Mouse (Mus musculus) neural tube, embryonic 11.5 days (tissue): ENCODE results near the gene Slc2a8. TPM values are rescaled to one million over a fixed set of nuclear protein-coding genes. Genes with fewer than 3 reads are reported as not detected.

ENCODE experiments used
- ATAC-seq: fragments of 200-750 bp; cut with Nextera tagmentation; 2 replicates; pipeline ENCODE4 v1.8.0; 2017; ENCODE audit warnings: moderate number of reproducible peaks, mild to moderate bottlenecking, moderate TSS enrichment, moderate library complexity; ENCODE audit not compliant: insufficient read depth, low FRiP score, low TSS enrichment
- DNase-seq: peaks from one replicate; pipeline ENCODE4 v3.0.0-alpha.2; 2015; ENCODE audit warnings: low spot score
- H3K27ac ChIP-seq: fragments of 300-500 bp; sonication (generic); 2 replicates; pipeline ENCODE4 v1.5.1; 2014; ENCODE audit warnings: low read depth, mild to moderate bottlenecking, low read length
- H3K27me3 ChIP-seq: fragments of 300-500 bp; sonication (generic); 2 replicates; pipeline ENCODE4 v1.6.1; 2014; ENCODE audit warnings: mild to moderate bottlenecking, low read length, mixed read lengths; ENCODE audit not compliant: control insufficient read depth, insufficient read depth
- H3K36me3 ChIP-seq: fragments of 300-500 bp; sonication (generic); 2 replicates; pipeline ENCODE4 v1.6.1; 2014; ENCODE audit warnings: mild to moderate bottlenecking, low read length, moderate library complexity, mixed read lengths; ENCODE audit not compliant: control insufficient read depth, insufficient read depth
- H3K4me1 ChIP-seq: fragments of 300-500 bp; sonication (generic); 2 replicates; pipeline ENCODE4 v1.6.1; 2014; ENCODE audit warnings: low read length, mixed read lengths; ENCODE audit not compliant: control insufficient read depth, insufficient read depth
- H3K4me2 ChIP-seq: fragments of 300-500 bp; sonication (generic); 2 replicates; pipeline ENCODE4 v1.6.1; 2014; ENCODE audit warnings: low read depth, mild to moderate bottlenecking, moderate library complexity
- H3K4me3 ChIP-seq: fragments of 300-500 bp; sonication (generic); 2 replicates; pipeline ENCODE4 v1.5.1; 2014; ENCODE audit warnings: low read depth, low read length
- H3K9ac ChIP-seq: fragments of 300-500 bp; sonication (generic); 2 replicates; pipeline ENCODE4 v1.6.1; 2014; ENCODE audit warnings: mild to moderate bottlenecking, low read length
- H3K9me3 ChIP-seq: fragments of 300-500 bp; sonication (generic); 2 replicates; pipeline ENCODE4 v1.6.1; 2016; ENCODE audit warnings: low read length; ENCODE audit not compliant: control insufficient read depth
- WGBS: fragments of 180-500 bp; shearing (Covaris S2); extraction: QIAGEN DNeasy Blood & Tissue Kit; methylation state at CpG from one replicate; pipeline ENCODE4 v1.1.7; 2014; 5-methylcytosine and 5-hydroxymethylcytosine counted together
- polyA plus RNA-seq: library from polyadenylated mRNA; unstranded; fragments of >200 nt; fragmentation: Nextera tagmentation; extraction: Ambion mirVana; gene quantifications from 2 replicates; pipeline ENCODE4 v1.2.1, GENCODE M21; 2014

The Slc2a8 gene
- polyA plus RNA-seq, 1 experiment from 2014 or later, result 13.3 TPM

DNA sequence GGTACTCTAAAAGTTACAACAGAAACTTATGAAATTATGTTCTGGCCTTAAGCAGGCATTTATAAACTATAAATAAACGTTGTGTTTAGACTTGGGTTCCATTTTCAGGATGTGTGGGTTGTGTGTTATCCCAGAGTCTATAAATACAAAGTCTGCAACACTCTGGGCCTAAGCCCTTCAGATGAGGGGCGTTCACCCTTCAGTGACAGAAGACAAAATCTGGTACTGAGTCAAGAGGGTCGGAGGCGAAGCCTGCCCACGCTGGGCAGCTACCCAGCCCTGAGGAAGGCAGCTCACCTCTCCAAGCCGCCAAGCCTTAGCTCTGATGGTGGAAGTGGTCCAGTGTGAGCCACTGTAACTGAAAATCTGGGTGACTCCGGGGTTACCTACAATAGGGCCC lies 20.3 kb upstream of the Slc2a8 start:
- WGBS, result 89% methylated on average over 7 of the region's 7 CpGs
- no peaks in the 10 kb centered on the region for H3K4me1 ChIP-seq
- H3K9me3 ChIP-seq, result no peaks in the 10 kb centered on the region
- no peak overlapping the region for H3K27ac ChIP-seq
- ATAC-seq, result no peak
- H3K4me2 ChIP-seq, result no peak overlapping the region
- no peaks in the 10 kb centered on the region for H3K36me3 ChIP-seq
- H3K27me3 ChIP-seq, result no peaks in the 10 kb centered on the region
- no peak overlapping the region for H3K4me3 ChIP-seq
- H3K9ac ChIP-seq, result no peak overlapping the region
- no peak for DNase-seq

DNA sequence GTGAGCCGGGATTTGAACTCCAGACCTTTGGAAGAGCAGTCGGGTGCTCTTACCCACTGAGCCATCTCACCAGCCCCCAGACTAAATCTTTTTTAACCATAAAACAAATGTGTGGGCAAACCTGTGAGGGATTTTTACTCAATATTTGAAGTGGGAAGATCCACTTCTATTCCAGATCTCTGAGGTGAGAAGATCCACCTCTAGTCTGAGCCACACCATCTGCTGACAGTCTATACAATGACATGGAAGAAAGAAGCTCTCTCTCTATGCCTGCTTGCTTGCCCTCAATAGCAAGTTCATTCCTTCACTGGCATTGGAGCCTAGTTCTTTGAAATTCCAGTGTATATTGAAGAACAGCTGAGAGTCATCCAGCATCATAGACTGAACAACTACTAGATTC lies 17.9 kb upstream of the Slc2a8 start:
- DNase-seq, result no peak
- 90% methylated on average over 2 of the region's 2 CpGs for WGBS
- Histone ChIP-seq H3K4me2 (no peak overlapping the region), H3K4me1 (no peaks in the 10 kb centered on the region), H3K9me3 (no peaks in the 10 kb centered on the region), H3K36me3 (no peaks in the 10 kb centered on the region), H3K27me3 (no peaks in the 10 kb centered on the region), H3K27ac (no peak overlapping the region), H3K4me3 (no peak overlapping the region), H3K9ac (no peak overlapping the region)
- no peak for ATAC-seq

DNA sequence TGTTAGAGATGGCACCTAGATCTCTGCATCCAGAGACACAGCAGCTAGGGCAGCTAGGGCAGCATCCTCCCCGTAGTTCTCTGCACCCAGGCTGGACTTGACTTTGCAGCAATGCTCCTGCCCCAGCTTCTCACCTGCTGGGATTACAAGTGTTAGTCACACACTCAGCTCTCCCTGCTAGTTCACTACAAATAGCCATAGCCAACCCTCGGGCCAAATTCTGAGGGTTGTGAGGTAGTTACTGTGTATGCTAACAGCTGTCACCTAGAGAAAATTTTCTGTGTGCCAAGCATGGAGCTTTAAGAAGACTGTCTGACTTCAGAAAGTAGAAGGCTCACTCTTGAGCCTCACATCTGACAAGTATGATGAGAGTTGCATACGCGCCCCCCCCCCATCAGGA lies 15.9 kb upstream of the Slc2a8 start:
- Histone ChIP-seq H3K4me1 (no peaks in the 10 kb centered on the region), H3K4me3 (no peak overlapping the region), H3K36me3 (no peaks in the 10 kb centered on the region), H3K4me2 (no peak overlapping the region), H3K9ac (no peak overlapping the region), H3K9me3 (no peaks in the 10 kb centered on the region), H3K27me3 (no peaks in the 10 kb centered on the region), H3K27ac (no peak overlapping the region)
- DNase-seq, result no peak
- 90% methylated on average over 4 of the region's 4 CpGs for WGBS
- ATAC-seq, result no peak

- DNase-seq (no peak), ATAC-seq (no peak)
- Histone ChIP-seq H3K36me3 (no peaks in the 10 kb centered on the region), H3K27me3 (no peaks in the 10 kb centered on the region), H3K9ac (no peak overlapping the region), H3K9me3 (no peaks in the 10 kb centered on the region), H3K27ac (no peak overlapping the region), H3K4me3 (no peak overlapping the region), H3K4me1 (no peaks in the 10 kb centered on the region), H3K4me2 (no peak overlapping the region)
- 83% methylated on average over 6 of the region's 6 CpGs for whole genome bisulfite sequencing
Measured at GRCm38 (mm10) chr2:32997081-32997480, 15.2 kb upstream of the Slc2a8 start.

- Histone ChIP-seq H3K4me1 (no peaks in the 10 kb centered on the region), H3K27me3 (no peaks in the 10 kb centered on the region), H3K4me2 (no peak overlapping the region), H3K27ac (no peak overlapping the region), H3K9ac (no peak overlapping the region), H3K36me3 (no peaks in the 10 kb centered on the region), H3K4me3 (no peak overlapping the region), H3K9me3 (no peaks in the 10 kb centered on the region)
- no peak for ATAC-seq
- WGBS, result 76% methylated on average over 6 of the region's 6 CpGs
- DNase-seq, result no peak
Measured at GRCm38 (mm10) chr2:32992130-32992529, 10.2 kb upstream of the Slc2a8 start.

DNA sequence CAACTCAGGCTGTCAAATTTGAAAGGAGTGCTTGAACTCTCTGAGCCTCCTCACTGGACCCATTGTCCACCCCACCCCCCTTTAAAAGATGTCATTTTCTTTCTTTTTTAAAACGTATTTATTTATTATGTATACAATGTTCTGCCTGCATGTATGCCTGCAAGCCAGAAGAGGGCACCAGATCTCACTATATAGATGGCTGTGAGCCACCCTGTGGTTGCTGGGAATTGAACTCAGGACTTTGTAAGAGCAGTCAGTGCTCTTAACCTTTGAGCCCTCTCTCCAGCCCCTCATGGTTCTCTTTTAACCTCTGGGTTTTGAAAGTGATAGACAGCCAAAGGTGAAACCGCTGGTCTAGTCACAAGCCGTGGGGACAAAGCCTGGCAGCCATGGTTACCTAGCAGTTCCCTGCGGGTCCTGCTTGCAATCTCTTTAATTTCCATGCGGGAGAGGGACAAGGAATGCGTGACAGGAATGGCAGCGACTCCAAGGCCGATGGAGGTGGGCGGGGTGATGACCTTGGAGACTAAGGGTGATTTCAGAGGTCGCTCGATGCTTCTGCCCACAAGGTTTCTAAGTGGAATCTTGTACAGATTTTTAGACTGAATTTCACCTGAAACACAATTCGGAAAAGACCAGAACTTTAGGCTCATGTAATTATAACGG lies 8.4 kb upstream of the Slc2a8 start:
- Histone ChIP-seq H3K4me2 (no peak overlapping the region), H3K27ac (no peak overlapping the region), H3K4me3 (no peak overlapping the region), H3K4me1 (no peaks in the 10 kb centered on the region), H3K9ac (no peak overlapping the region), H3K27me3 (no peaks in the 10 kb centered on the region), H3K9me3 (no peaks in the 10 kb centered on the region), H3K36me3 (no peaks in the 10 kb centered on the region)
- ATAC-seq (no peak), DNase-seq (no peak)
- 58% methylated on average over 13 of the region's 13 CpGs for WGBS

DNA sequence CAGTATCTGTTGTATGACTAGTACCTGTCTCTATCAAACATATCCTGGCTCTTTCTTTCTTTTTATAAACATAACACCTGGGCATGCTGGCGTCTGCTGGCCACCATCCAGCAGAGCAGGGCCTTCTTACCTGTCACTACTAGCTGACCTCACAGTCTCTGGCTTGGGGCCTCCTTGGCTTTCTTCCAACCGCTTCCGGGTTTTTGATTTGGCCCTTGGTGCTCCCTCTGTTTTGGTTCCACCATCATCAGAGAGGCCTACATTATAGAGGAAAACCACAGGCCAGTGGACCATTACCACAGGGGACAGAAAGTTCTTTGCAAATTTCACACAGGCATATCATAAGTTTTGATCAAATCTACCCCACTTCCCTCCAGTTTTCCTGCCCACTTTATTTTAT lies 7.5 kb upstream of the Slc2a8 start:
- H3K9ac ChIP-seq, result no peak overlapping the region

DNA sequence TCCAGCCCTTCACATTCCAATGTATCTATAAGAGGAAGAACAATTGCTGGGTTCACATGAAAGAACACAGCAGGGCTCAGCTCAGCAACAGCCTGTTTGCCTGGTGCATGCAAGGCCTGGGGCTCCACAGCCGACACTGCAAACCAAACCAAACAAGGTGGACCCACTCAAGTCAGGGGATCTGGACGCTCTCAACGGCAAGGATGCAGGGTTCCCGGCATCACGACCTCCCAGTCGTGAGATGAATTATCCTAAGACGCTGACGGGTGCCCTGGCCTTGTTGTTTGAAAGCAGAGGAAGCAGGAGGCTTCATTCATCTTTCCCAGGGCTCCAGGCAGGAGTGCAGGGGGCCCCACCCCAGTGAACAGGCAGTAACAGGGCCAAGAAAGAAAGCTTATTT lies 4.0 kb upstream of the Slc2a8 start:
- no peak overlapping the region for H3K27ac ChIP-seq
- H3K4me3 ChIP-seq, result no peak overlapping the region
- H3K9me3 ChIP-seq, result no peaks in the 10 kb centered on the region
- peaks cover 6% of the 10 kb centered on the region; the same call in 1 of the 2 replicates for H3K4me1 ChIP-seq
- ATAC-seq (no peak), DNase-seq (no peak)
- 69% methylated on average over 8 of the region's 8 CpGs for WGBS
- H3K4me2 ChIP-seq, result no peak overlapping the region
- H3K36me3 ChIP-seq, result no peaks in the 10 kb centered on the region
- H3K27me3 ChIP-seq, result no peaks in the 10 kb centered on the region
- no peak overlapping the region for H3K9ac ChIP-seq

More for the DNA sequence above, 7.5 kb upstream of the Slc2a8 start:
- no peaks in the 10 kb centered on the region for H3K4me1 ChIP-seq
- no peak for DNase-seq
- no peaks in the 10 kb centered on the region for H3K27me3 ChIP-seq
- H3K36me3 ChIP-seq, result no peaks in the 10 kb centered on the region
- no peak overlapping the region for H3K27ac ChIP-seq
- no peak overlapping the region for H3K4me3 ChIP-seq
- no peaks in the 10 kb centered on the region for H3K9me3 ChIP-seq
- no peak for ATAC-seq
- H3K4me2 ChIP-seq, result no peak overlapping the region
- WGBS, result 81% methylated on average over 3 of the region's 3 CpGs

DNA sequence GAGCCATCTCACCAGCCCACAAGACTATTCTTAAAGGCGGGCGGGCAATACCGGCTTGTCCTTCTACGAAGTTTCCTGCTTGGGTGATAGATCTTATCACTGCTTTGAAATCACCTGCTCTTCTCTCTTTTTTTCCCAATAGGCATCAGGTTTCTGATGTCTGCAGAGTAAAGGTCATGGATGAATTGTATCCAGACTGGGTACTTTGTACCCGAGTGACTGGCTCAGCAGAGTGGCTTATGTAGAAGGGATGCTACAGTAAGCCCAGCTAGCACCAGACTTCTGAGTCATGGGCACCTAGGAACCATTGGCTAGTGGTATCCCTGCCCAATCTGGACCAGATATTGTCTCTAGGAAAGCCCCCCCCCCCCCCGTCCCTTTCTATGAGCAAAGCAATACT lies 1.7 kb upstream of the Slc2a8 start:
- no peak for DNase-seq
- no peaks in the 10 kb centered on the region for H3K27me3 ChIP-seq
- no peak overlapping the region for H3K27ac ChIP-seq
- no peak for ATAC-seq
- 64% methylated on average over 6 of the region's 6 CpGs for WGBS
- peaks cover 9% of the 10 kb centered on the region; the same call in 1 of the 2 replicates for H3K4me1 ChIP-seq
- H3K4me3 ChIP-seq, result no peak overlapping the region
- no peak overlapping the region for H3K4me2 ChIP-seq
- no peaks in the 10 kb centered on the region for H3K9me3 ChIP-seq
- H3K9ac ChIP-seq, result no peak overlapping the region
- no peaks in the 10 kb centered on the region for H3K36me3 ChIP-seq
